Mouse (Mus musculus) kidney, adult 2 months (tissue): ENCODE measurements around the gene Hspb7.

Experiments used
- CTCF ChIP-seq: fragments of 200-500 bp; conservative IDR thresholded peaks from 2 replicates; pipeline ENCODE4 v1.5.1; 2011; ENCODE audit warnings: low read depth, mild to moderate bottlenecking, control low read depth, low read length, moderate library complexity, mixed read lengths; ENCODE audit not compliant: insufficient read depth, insufficient read length
- POLR2A ChIP-seq: fragments of 200-500 bp; IDR thresholded peaks from one replicate; pipeline ENCODE4 v1.6.1; 2011; ENCODE audit warnings: low read depth, low read length, control low read depth

- no peak for TF ChIP-seq CTCF
- no peak for TF ChIP-seq POLR2A
Observed at GRCm38 (mm10) chr4:141463472-141463871, 42.9 kb downstream of the Hspb7 start.
